Mouse (Mus musculus) kidney, adult 9 months (tissue): Measurements from ENCODE around the gene Zscan4-ps1.
"Not testable (repeated sequence)": the region's sequence is repeated elsewhere in the genome, so short reads cannot be mapped to it uniquely, and the experiment has no call there.

ENCODE experiments used
- DNase-seq: peaks from one replicate; pipeline ENCODE4 v3.0.0; 2022

Gene Zscan4-ps1

GRCm38 (mm10) chr7:11069591-11069990 lies at the start of gene Zscan4-ps1:
TSS of gene Zscan4-ps1 (minus strand) at chr7:11069691.
- not testable (repeated sequence) for DNase-seq
